Mouse (Mus musculus) thymus, postnatal 4 days (tissue): ENCODE measurements around the gene Bcl2.

ENCODE experiments used
- DNase-seq: peaks from one replicate; pipeline ENCODE4 v3.0.0; 2021

Gene Bcl2

DNA sequence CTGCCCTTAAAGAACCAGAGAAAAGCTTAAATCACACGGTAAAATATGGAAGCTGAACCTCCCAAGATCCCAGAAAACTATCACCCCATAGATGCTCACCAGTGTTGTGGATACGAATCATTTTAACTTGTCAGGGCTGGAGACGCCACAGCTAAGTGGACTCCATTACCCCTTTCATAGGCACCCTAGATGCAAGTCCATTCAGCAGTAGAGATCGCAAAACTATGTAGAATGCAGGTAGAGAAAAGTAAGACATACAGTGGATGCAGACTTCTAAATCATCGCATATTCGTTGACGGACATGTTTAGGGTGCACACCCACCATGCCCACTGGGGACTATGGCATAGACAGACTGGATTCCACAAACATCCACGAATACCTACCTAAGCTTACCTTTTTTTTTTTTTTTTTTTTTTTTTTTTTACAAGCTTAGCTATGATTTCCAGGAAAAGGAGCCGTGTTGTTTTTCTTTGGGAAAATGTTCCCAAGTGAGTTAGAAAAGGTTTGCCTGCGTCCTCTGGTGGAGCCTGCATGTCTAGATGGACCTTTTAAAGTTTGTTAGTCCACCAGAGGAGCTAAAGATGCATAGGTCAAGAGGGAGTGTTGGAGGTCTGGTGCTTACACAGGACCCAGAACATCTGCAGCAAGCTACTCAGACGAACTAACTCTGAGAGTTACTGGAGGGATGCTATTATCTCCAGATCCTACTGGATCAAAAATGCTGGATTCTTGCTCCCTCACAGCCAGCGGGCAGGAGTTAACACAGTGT, 2.5 kb downstream of the Bcl2 start:
- DNase-seq, result no peak

DNA sequence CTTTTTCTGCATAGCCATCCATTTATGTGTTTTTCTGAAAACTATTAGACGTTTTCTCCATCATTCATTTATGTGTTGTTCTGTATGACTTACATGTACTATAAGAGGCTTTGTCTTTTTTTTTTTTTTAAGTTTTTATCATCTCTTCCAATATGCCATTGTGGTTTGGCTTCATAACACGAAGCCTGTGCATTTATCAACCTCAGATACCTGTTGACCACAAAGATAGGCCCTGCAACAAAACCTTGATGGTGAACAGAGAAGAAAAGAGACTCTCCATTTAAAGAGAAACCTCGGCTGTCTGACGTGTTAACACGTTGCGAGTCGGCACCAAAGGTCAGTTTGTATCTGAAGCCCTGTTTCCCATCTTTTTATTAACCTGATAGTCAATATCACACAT, 3.9 kb downstream of the Bcl2 start:
- no peak for DNase-seq

DNA sequence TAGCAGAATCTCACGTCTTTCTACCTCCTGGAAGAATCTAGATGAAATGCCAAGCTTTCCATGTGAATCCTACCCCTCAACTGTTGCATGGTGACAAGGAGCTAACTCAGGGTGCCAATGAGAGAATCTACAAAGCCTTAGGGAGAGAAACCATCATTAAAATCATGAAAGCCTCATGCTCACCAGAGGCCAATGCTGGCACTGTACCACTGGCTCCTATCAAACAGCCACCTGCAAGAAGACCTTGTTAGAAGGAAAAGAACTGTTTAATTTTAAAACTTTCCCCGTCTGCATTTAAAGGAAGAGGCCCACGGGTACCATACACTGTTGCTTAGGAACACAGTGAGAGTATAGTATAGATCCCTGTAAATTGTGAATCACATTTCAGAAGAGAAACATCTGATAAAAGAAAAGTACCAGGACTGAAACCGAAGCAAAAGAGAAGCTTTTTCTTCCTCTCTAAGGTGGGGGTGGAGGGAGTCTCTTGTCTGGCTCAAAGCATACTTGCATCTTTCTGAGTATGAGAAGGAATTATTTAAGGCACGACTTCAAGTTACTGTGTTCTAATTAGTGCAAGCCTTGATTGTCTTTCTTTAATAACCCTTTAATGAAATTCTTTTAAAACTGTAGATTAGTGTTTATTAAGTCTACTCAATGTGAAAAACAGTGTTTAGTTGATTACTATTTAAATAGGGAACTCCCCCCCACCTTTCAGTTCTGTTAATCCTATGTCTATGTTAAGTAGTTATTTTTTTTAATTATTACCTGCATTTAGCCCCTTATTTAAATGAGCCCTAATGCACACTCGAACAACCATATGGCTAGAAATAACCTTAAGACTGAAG, 6.8 kb downstream of the Bcl2 start:
- no peak for DNase-seq

DNA sequence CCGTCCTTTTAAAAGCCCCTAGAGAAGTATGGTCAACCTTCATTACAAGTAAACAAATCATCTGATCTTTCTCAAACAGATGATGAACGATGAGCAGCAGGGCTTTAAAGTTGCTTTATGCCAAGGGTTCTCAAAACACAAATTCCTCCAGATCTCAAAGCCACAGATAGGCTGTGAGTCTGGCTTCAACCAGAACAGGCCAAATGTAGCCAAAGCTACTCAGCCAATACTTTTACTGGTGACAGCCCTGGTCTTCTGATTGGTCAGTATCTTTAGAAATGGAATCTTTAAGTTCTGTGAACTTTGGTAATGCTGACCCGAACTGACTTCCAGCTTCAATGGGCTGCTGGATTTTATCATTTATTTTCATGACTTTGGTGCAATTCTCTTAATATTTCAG, 10.9 kb downstream of the Bcl2 start:
- DNase-seq, result no peak

DNA sequence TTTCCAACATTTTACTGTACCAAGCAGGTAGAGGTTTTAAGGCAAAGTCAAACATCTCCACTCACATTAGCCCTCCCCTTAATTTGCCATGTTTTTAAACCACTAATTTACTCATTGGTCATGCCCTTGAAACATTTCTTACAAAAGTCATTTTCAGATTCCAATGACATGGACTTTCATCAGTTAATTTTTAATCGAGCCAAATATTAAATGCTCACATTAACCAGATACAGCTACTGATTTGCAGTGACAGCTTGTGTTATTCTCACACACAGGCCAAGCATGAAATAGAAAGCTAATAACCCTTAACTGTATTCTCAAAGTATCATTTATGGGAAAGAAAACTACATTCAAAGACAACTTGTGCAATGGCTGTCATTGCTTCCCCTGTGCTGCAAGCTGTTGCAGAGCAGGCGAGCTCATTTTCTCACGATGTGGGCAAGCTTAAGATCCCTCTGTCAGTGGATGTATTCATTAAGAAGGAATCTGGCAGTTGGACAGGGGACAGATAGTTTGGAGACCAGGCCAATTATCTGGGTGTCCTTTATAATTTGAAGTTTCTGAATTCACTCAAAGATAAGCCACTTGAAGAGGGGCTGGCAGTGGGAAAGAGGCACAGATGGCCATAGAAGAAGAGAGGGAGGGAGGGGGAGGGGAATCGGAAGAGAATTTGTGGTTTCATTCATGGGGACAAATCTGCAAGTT, 11.5 kb downstream of the Bcl2 start:
- DNase-seq, result no peak

DNA sequence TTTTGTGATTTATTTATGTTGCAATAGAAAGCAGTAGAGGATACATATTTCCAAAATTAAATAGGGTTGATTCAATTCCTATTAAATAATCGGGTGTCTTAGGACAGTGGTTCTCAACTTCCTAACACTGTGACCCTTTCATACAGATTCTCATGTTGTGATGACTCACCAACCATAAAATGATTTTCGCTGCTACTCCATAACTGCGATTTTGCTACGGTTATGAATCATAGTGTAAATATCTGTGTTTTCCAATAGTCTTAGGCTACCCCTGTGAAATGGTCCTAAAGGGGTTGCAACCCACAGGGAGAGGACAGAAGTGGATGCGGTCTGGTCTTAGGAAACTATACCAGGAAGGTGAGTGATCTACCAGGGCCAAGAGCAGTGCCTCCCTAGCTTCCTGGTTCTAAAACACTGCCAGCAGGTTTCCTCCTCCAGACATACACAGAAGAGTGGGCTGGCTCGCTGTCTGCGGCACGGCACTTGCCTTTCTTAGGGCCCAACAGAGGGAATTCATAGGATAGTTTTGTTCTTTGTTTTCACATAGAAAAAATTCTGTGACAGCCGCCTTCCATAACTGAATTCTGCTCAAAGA, 13.5 kb downstream of the Bcl2 start:
- DNase-seq, result no peak

DNA sequence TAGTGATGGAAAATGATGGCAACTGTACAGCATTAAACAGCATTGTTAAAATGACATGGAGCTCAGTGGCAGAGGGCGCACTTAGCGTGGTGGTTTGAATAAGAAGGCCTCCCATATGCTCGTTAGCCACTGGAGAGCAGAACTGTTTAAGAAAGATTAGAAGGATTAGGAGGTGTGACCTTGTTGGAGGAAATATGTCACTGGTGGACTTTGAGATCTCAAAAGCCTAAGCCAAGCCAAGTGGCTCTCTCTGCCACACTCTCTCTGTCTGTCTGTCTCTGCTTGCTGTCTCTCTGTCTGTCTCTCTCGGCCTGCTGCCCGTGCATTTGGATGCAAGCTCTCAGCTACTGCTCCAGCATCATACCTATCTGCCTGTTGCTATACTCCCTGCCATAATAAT, 17.6 kb downstream of the Bcl2 start:
- DNase-seq, result no peak

DNA sequence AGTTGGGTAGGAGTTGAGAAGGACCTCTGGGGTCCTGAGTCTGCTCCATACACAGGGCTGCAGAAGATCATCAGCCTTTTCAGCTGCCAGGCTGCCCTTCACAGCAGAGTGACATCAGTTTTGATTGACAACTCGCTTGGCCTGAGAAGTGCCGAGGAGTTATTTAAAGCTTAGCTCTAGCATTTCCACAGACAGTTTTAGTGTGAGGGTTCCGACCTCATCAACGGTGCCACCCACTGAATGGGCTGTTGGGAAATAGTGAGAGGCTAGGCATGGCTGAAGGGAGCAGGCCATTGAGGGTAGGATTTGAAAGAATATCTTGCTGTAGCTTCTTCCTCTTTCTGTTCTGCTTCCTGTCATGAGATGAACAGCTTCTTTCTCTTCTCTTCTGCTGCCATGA, 18.4 kb downstream of the Bcl2 start:
- no peak for DNase-seq

DNA sequence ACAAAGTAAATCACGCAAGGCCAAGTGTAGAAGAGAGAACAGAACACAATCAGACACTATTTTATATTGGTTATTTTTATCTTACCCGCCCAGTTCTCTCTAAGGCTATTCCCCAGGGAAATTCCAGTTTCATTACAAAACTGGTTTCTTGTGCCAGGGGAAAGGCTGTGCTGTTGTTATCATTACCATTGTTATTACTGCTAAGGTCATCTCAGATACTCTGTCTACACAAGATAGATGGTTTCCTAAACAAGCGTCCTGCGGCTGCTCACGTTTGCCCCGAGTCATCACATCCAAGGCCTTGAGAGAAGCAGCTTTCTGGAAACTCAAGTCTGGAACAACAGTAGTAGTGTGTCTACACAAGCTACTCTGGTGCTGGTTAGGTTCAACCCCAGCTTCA, 19.8 kb downstream of the Bcl2 start:
- no peak for DNase-seq

DNA sequence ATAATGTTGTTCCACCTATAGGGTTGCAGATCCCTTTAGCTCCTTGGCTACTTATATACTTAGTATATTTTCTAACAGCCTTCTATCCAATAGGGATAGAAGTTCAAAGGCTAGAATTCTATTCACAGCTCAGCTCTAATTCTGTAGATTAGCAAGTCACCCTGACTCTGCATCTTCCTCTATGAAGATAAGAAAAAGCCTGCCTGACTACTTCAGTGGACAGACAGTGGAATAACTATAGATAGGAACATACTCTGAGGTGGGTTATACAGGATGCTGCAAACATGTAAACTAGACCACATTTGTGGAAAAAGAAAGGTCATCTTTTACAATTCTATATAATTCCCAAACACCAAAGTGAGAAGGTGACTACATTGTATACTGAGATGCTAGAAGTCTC, 21.5 kb downstream of the Bcl2 start:
- no peak for DNase-seq

DNA sequence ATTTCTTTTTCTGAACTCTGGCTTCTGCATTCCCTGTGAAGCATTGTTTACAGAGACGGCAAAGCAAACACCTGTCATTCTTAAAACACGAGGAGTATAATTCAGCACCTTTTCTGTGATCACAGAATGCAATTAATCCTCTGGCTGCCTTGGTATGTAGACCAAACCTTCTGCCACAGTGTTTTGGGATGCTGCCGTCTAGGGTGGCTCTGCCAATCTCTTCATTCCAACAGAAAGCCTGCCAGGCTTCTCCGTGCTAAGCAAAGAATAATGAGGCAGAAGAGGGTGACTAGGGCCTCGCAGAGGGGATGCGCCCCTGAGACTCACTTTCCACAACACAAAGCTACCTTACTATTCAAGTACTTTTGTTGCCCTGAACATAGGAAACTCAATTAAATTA, 23.2 kb downstream of the Bcl2 start:
- no peak for DNase-seq

DNA sequence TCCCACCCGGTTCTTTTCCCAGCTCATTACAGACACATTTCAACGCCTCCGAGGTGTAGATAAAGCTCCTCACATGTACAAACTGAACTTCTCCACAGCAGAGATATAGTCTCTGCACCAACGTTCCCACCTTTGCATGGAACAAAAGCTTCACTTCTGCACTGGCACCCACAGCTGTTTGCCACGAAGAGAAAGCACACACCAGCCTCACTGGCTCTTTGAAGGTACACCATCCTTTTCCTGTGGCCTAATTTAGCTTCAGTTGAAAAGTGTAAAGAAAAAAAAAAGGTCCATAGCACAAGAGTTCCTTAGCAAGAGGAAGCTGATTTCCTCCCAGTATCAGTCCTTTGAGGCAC, 25.9 kb downstream of the Bcl2 start:
- peak; percentile 62 for DNase-seq

DNA sequence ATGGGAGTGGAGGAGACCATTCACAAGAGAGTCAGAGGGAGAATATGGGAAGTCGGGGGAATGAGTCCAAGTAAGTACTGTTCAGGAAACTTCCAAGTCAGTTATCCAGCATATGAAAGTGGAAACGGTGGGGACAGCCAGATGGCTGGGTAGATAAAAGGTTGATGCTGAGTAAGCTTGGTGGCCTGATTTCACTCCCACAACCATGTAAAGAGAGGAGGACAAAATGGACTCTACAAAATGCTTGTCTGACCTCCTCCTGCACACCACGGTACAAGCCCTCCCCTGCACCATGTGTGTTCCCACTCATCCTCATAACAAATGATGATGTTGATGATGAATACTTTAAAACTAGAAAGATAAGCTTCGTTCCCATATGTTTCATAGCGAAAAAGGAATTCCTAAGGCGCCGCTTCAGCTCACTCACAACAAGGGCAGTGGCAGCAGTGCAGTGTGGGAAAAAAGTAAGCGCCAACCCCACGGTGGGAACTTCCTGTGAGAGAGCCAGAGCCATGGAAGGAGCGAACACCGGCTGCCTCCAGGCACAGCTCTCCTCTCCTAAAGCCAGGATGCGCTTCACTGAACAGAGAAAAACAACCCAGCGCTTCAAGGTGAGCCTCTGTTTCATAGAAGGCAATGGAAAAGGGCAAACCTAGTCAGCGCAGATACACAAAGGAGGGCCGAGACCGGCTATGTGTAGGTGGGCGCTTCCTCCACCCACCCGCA, 26.5 kb downstream of the Bcl2 start:
- peak; percentile 57 for DNase-seq

DNA sequence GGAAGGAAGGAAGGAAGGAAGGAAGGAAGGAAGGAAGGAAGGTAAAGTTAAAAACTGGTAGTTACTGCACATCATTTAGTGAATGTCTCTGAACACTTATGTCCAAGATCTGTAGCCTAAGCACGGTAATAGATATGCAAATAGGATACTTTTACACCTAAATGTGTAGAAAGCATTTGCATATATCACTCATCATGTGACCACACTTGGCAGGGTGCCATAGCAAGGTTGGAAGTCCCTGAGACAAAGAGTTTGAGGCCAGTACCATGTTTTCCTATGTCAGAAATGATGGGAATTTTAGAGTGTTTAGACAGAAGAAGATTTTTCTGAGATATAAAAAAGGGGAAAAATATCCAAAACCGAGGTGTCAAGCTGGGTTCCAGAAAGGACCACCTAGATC, 28.4 kb downstream of the Bcl2 start:
- no peak for DNase-seq

DNA sequence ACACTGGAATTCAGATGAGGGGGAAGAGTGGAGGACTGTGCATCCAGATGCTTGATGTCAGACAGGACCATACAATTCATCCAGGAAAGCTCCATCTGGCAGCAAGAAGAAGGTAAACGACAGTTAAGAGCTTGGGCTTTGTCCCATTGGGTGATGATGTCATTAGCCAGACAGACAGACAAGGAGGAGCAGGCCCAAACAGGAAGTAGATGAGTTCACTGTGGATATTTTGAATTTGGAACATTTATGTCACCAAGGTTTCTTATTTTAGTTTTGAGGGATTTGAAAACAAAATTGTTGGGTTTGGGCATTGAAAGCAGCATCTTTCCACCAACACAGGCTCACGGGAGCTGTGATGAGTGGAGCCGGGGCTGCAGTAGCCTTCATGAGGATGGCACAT, 29.5 kb downstream of the Bcl2 start:
- DNase-seq, result no peak

DNA sequence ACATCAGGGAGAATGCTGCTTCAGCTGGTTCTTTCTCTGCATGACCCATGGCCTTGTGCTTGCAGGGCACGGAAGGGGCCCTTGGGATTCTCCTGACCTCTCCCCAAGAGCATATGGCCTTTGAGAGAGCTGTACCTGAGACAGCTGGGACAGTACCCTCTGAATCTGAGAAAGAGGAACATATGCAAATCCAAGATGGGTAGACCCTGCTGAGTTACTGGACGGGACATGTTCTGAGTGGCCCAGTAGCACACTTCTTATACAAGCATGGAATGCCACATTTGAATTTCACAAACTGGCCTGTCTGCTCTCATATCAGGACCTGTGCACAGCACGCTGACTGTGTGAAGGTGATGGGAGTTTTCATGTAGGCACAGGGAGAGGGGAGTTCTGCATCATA, 31.2 kb downstream of the Bcl2 start:
- DNase-seq, result no peak

DNA sequence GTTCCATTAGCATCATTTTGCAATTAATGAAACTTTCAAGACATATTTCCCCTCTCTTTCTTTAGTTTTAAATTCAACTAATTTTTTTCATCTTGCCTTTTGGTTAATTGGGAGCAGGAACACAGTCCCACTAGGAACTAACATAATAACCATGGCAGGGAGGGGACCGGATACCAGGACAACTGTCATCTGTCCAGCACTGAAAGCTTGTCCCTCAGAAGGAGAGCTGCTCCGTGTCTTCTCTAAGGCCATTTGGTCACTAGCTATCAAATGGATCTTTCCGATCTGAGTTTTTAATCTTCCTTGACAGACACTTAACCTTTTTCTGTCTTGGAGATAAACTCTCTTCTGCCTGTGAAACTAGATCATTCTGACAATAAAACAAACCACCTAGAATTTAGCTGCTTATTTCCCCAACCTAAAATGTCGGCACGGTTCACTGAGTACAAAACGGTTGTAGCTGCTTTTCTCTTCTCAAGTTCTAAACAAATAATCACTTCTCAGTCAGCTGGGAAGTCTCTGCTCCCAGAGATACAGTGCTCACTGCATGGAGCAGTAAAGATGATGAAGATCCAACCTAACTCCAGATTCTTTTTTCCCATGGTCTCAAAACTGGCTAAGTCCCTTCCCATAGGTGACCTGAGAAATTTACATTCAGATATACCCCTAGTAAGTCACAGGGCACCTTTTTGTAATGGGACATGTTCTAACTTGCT, 34.1 kb downstream of the Bcl2 start:
- DNase-seq, result no peak

DNA sequence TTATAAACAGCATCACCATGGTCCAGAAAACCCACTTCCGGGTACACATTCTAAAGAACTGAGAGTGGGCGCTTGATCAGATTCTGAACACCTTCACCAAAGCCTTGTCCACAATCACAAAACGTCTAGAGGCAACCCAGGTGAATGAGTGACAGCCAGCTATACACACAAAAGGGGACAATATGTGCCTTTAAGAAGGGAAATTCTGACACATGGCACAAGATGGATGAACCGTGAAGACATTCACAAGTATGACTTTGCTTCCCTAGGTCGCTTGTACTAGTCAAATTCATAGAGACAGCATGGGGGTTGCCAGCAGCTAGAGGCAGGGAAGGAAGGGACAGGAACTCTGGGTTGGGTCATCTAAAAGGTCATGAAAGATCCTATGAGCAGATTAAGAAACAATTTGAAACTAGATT, 36.0 kb downstream of the Bcl2 start:
- no peak for DNase-seq

DNA sequence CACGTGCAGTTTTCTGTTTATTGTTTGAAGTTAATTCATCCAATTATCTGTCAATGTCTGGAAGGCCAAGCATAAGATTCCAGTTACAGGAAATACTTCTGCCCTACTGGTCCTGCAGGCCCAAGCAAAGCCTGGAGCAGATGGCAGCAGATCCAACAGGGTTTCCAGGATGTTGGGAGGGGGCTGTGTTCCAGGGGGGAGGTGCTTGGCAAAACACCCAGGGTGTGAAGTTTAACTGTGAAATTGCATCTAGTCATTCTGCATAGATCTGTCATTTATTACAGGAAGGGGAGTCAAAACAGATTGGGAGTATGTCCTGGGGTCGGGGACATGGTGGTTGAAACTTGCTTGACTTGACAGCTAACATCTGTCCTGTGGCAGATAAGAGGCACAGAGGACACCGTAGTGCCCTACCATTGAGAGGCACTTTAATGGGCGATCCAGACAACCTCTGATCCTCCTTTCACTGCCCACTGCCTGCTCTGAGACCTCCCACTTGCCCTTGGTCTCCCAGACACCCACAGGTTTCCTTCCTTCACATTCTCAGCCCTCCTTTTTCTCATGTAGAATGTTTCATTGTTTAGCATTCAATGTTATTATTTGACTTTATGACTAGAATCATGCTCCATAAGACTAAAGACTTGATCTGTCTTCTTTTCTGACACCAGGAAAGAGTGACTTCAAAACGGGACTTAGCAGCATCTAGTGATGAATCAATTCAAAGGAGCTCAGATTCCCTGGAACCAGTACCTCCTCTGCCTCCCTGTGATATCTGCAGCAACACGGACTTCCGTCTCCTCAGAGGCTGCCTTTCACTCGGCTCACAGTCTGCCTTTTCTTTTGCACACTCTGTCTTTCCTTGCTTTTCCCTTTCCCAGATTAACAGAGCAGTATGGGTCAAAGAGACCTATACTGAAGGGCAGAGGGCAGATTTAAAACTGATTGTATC, 47.7 kb downstream of the Bcl2 start:
- no peak for DNase-seq

DNA sequence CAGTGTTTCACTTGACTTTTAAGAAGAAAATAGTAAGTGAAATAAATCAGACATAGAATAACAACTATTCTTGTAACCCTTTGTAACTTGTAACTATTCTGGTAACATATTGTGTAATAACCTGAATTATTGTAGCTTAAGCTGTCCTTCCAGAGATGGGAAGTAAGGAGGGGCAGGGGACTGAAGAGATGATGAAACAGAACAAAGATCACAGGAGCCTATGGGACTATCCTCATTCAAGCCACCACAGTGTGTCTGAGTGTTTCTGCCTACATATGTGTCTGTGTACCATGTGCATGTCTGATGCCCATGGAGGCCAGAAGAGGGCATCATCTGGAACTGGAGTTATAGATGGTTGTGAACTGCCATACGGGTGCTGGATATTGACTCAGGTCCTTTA, 49.1 kb downstream of the Bcl2 start:
- no peak for DNase-seq

DNA sequence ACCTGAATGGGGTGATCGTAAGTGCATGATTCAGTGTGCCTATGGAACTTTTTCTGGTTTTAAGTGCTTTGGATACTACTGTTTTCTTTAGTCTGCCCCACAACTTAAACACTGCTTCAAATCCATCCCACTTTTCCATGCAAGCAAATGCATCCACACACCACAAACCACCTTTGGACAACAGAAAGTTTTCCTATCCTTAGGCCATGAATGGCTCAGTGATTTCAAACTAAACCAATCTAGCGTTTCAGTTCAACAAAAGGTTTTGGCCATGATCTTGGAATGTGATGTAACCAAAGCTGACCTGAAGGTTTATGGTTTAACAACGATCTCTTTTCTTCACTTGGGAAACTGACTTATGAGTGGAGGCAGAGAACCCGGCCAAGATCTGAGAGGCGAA, 51.6 kb downstream of the Bcl2 start:
- no peak for DNase-seq
